Mouse (Mus musculus) heart, embryonic 15.5 days (tissue): ENCODE measurements around the gene C1ql4. TPM values are rescaled to one million over a fixed set of nuclear protein-coding genes. Genes with fewer than 3 reads are reported as not detected.

Experiments used
- ATAC-seq: fragments of 200-750 bp; cut with Nextera tagmentation; replicated peaks from 2 replicates; pipeline ENCODE4 v1.8.0; 2017; ENCODE audit warnings: low read depth, moderate TSS enrichment; ENCODE audit not compliant: insufficient number of reproducible peaks, insufficient read depth, low FRiP score
- H3K27ac ChIP-seq: fragments of 300-500 bp; sonication (generic); 2 replicates; pipeline ENCODE4 v1.5.1; 2015; ENCODE audit warnings: mild to moderate bottlenecking, inconsistent platforms
- H3K27me3 ChIP-seq: fragments of 300-500 bp; sonication (generic); 2 replicates; pipeline ENCODE4 v1.6.1; 2015; ENCODE audit warnings: inconsistent platforms
- H3K36me3 ChIP-seq: fragments of 300-500 bp; sonication (generic); 2 replicates; pipeline ENCODE4 v1.6.1; 2015; ENCODE audit warnings: mild to moderate bottlenecking, inconsistent platforms
- H3K4me1 ChIP-seq: fragments of 300-500 bp; sonication (generic); replicated peaks from 2 replicates; pipeline ENCODE4 v1.6.1; 2015; ENCODE audit warnings: inconsistent platforms
- H3K4me2 ChIP-seq: fragments of 300-500 bp; sonication (generic); 2 replicates; pipeline ENCODE4 v1.6.1; 2015; ENCODE audit warnings: inconsistent platforms, mild to moderate bottlenecking, moderate library complexity
- H3K4me3 ChIP-seq: fragments of 300-500 bp; sonication (generic); 2 replicates; pipeline ENCODE4 v1.5.1; 2015; ENCODE audit warnings: mild to moderate bottlenecking, inconsistent platforms
- H3K9ac ChIP-seq: fragments of 300-500 bp; sonication (generic); 2 replicates; pipeline ENCODE4 v1.6.1; 2015; ENCODE audit warnings: mild to moderate bottlenecking, inconsistent platforms
- H3K9me3 ChIP-seq: fragments of 300-500 bp; sonication (generic); replicated peaks from 2 replicates; pipeline ENCODE4 v1.6.1; 2016; ENCODE audit warnings: inconsistent platforms
- WGBS: fragments of 180-500 bp; shearing (Covaris S2); methylation state at CpG from one replicate; pipeline ENCODE4 v1.1.7; 2015; ENCODE audit warnings: mixed read lengths; 5-methylcytosine and 5-hydroxymethylcytosine counted together
- polyA plus RNA-seq: library from polyadenylated mRNA; unstranded; fragments of >200 nt; fragmentation: Nextera tagmentation; extraction: Ambion mirVana; gene quantifications from 2 replicates; pipeline ENCODE4 v1.2.1, GENCODE M21; 2015

The C1ql4 gene
- polyA plus RNA-seq, 1 experiment from 2014 or later = 0.26 TPM

- Histone ChIP-seq H3K27ac (no peak overlapping the region), H3K36me3 (no peaks in the 10 kb centered on the region), H3K4me2 (no peak overlapping the region), H3K4me3 (no peak overlapping the region), H3K9ac (no peak overlapping the region), H3K9me3 (no peaks in the 10 kb centered on the region), H3K4me1 (peaks cover 5% of the 10 kb centered on the region; the same call in 1 of the 2 replicates), H3K27me3 (no peaks in the 10 kb centered on the region)
- WGBS = 77% methylated on average over 7 of the region's 7 CpGs
- ATAC-seq = no peak
Measured at GRCm38 (mm10) chr15:99115065-99115423, 27.4 kb upstream of the C1ql4 start.

DNA sequence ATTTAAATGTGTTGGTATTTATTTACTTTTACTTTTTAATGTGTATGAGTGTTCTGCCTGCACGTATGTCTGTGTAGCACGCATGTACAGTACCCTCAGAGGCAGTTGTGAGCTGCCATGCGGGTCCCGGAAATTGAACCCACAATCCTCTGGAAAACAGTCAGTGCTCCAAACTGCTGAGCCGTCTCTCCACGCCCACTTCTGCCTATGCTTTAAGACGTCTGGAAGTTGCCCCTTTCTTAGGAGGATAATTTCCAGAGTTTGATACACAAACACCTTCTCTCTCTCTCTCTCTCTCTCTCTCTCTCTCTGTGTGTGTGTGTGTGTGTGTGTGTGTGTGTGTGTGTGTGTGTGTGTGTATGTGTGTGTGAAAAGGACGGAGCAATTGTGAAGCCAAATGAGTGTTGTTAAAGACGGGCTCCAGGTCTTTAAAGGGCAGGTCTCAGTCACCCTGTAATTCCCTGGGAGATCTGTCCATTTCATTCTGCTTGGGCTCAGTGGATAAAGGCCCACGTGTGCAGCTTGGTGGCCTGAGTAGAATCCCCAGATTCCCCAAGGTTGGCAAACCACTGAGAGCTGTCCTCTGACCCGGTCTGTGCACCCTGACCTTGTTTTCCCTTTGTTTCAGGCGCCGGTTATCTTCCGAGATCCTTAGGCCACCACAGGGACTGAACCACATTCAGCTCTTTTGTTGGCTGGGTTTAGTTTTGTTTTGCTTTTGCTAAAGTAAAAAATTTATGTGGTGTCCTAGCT lies 26.9 kb upstream of the C1ql4 start:
- no peak for ATAC-seq
- Histone ChIP-seq H3K9me3 (no peaks in the 10 kb centered on the region), H3K27ac (no peak overlapping the region), H3K4me1 (peaks cover 5% of the 10 kb centered on the region; the same call in 1 of the 2 replicates), H3K36me3 (no peaks in the 10 kb centered on the region), H3K4me2 (no peak overlapping the region), H3K9ac (no peak overlapping the region), H3K27me3 (no peaks in the 10 kb centered on the region), H3K4me3 (no peak overlapping the region)
- WGBS = 59% methylated on average over 14 of the region's 14 CpGs

DNA sequence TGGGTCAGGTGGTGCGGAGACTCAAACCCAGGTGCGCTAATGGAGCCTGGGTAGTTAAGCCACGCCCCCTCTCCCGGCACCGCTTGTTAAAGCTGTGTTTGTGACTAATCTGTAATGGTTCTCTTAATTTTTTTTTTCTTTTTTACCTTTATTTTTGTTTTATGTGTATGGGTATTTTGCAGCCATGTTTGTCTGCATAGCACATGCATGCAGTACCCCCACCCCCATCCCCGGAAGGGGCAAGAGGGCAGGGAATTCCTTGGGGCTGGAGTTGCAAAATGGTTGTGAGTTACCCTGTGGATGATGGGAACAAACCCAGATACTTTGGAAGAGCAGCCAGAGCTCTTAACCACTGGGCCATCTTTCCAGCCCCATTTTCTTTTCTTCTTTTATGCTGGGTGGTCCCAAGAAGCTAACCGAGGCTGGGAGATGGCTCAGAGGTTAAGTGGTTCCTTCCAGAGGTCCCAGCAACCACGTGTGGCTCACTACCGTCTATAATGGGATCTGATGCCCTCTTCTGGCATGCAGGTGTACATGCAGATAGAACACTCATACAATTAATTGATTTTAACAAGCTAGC lies 25.9 kb upstream of the C1ql4 start:
- Histone ChIP-seq H3K4me1 (peaks cover 5% of the 10 kb centered on the region; the same call in 1 of the 2 replicates), H3K9me3 (no peaks in the 10 kb centered on the region), H3K9ac (no peak overlapping the region), H3K4me3 (no peak overlapping the region), H3K36me3 (no peaks in the 10 kb centered on the region), H3K27ac (no peak overlapping the region), H3K27me3 (no peaks in the 10 kb centered on the region), H3K4me2 (peak overlapping the region; percentile 35; the same call in 1 of the 2 replicates)
- ATAC-seq = no peak
- 10% methylated on average over 9 of the region's 9 CpGs for WGBS

GRCm38 (mm10) chr15:99112843-99113395 lies 25.3 kb upstream of the C1ql4 start:
- H3K9me3 ChIP-seq = no peaks in the 10 kb centered on the region
- H3K27ac ChIP-seq = no peak overlapping the region
- WGBS = 65% methylated on average over 11 of the region's 11 CpGs
- H3K27me3 ChIP-seq = no peaks in the 10 kb centered on the region
- H3K9ac ChIP-seq = no peak overlapping the region
- H3K4me2 ChIP-seq = peak overlapping the region; percentile 35; the same call in 1 of the 2 replicates
- H3K4me1 ChIP-seq = peaks cover 5% of the 10 kb centered on the region; the same call in 1 of the 2 replicates
- H3K4me3 ChIP-seq = no peak overlapping the region
- ATAC-seq = no peak
- H3K36me3 ChIP-seq = no peaks in the 10 kb centered on the region

GRCm38 (mm10) chr15:99111809-99112208 lies 24.2 kb upstream of the C1ql4 start:
- 53% methylated on average over 4 of the region's 4 CpGs for WGBS
- no peak overlapping the region for H3K4me3 ChIP-seq
- H3K27ac ChIP-seq = no peak overlapping the region
- H3K4me2 ChIP-seq = no peak overlapping the region
- peaks cover 5% of the 10 kb centered on the region; the same call in 1 of the 2 replicates for H3K4me1 ChIP-seq
- no peaks in the 10 kb centered on the region for H3K36me3 ChIP-seq
- H3K9ac ChIP-seq = no peak overlapping the region
- no peak for ATAC-seq
- H3K9me3 ChIP-seq = no peaks in the 10 kb centered on the region
- no peaks in the 10 kb centered on the region for H3K27me3 ChIP-seq

GRCm38 (mm10) chr15:99111139-99111538 lies 23.5 kb upstream of the C1ql4 start:
- no peak overlapping the region for H3K9ac ChIP-seq
- 85% methylated on average over 3 of the region's 3 CpGs for WGBS
- no peak overlapping the region for H3K27ac ChIP-seq
- peaks cover 5% of the 10 kb centered on the region; the same call in 1 of the 2 replicates for H3K4me1 ChIP-seq
- no peak for ATAC-seq
- H3K4me3 ChIP-seq = no peak overlapping the region
- H3K4me2 ChIP-seq = no peak overlapping the region
- no peaks in the 10 kb centered on the region for H3K27me3 ChIP-seq
- no peaks in the 10 kb centered on the region for H3K36me3 ChIP-seq
- H3K9me3 ChIP-seq = no peaks in the 10 kb centered on the region

GRCm38 (mm10) chr15:99107866-99108265 lies 20.2 kb upstream of the C1ql4 start:
- no peaks in the 10 kb centered on the region for H3K27me3 ChIP-seq
- no peak for ATAC-seq
- H3K36me3 ChIP-seq = no peaks in the 10 kb centered on the region
- no peak overlapping the region for H3K4me3 ChIP-seq
- no peak overlapping the region for H3K27ac ChIP-seq
- no peaks in the 10 kb centered on the region for H3K4me1 ChIP-seq
- H3K9me3 ChIP-seq = no peaks in the 10 kb centered on the region
- WGBS = 67% methylated on average over 3 of the region's 3 CpGs
- no peak overlapping the region for H3K9ac ChIP-seq
- H3K4me2 ChIP-seq = no peak overlapping the region

DNA sequence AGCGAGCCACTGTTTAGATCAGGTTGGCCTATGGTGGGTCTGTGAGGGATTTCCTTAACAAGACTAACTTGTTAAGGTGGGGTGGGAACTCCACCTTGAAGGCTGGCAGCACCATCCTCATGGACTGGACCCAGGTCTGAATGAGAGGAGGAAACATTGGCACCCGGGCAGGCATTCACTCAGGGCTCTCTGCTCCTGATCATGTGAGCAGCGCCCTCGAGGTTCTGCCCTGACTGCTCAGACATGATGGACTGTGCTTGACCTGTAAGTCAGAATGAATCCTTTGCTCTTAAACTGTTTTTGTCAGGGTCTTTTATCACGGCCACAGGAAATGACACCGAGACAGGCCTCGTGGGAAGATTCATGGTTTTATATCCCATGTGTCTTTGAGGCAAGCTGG lies 17.6 kb upstream of the C1ql4 start:
- H3K27me3 ChIP-seq = peaks cover 2% of the 10 kb centered on the region; the same call in 1 of the 2 replicates
- H3K36me3 ChIP-seq = no peaks in the 10 kb centered on the region
- H3K9me3 ChIP-seq = no peaks in the 10 kb centered on the region
- ATAC-seq = no peak
- H3K4me1 ChIP-seq = no peaks in the 10 kb centered on the region
- no peak overlapping the region for H3K27ac ChIP-seq
- no peak overlapping the region for H3K9ac ChIP-seq
- H3K4me3 ChIP-seq = no peak overlapping the region
- WGBS = 61% methylated on average over 7 of the region's 7 CpGs
- no peak overlapping the region for H3K4me2 ChIP-seq

- H3K4me1 ChIP-seq = peaks cover 34% of the 10 kb centered on the region
- no peak overlapping the region for H3K4me3 ChIP-seq
- no peaks in the 10 kb centered on the region for H3K9me3 ChIP-seq
- no peak overlapping the region for H3K4me2 ChIP-seq
- peaks cover 52% of the 10 kb centered on the region for H3K27me3 ChIP-seq
- H3K36me3 ChIP-seq = no peaks in the 10 kb centered on the region
- no peak overlapping the region for H3K9ac ChIP-seq
- no peak overlapping the region for H3K27ac ChIP-seq
- ATAC-seq = no peak
- 50% methylated on average over 3 of the region's 3 CpGs for WGBS
Measured at GRCm38 (mm10) chr15:99099984-99100383, 12.4 kb upstream of the C1ql4 start.

DNA sequence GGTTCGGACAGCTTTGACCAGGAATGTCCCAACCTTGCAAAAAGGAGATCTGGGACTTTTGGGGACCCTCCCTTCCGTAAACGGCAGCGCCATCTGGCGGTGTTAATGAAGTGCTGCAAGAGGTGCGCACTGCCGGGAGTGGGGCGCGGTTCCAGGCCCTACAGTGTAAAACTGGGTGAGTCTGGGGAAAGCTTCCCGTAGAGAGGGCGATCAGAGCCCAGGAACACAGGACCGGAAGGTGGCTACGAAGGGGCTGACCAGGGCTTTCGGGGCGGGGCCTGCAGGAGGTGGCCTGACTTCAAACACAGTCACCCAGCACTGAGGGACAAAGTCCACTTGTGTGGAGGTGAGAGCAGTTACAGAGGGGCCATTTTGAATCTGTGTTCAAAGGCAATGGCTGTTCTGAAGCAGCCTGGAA lies 11.5 kb upstream of the C1ql4 start:
- H3K27me3 ChIP-seq = peaks cover 59% of the 10 kb centered on the region
- no peak overlapping the region for H3K27ac ChIP-seq
- H3K4me2 ChIP-seq = peak overlapping the region; percentile 89
- no peaks in the 10 kb centered on the region for H3K9me3 ChIP-seq
- no peak overlapping the region for H3K9ac ChIP-seq
- H3K4me1 ChIP-seq = peaks cover 39% of the 10 kb centered on the region
- H3K36me3 ChIP-seq = no peaks in the 10 kb centered on the region
- WGBS = 2% methylated on average over 15 of the region's 15 CpGs
- H3K4me3 ChIP-seq = peak overlapping the region; percentile 50
- no peak; the same call in 1 of the 2 replicates for ATAC-seq

GRCm38 (mm10) chr15:99098493-99098861 lies 10.9 kb upstream of the C1ql4 start:
- peak overlapping the region; percentile 89 for H3K4me2 ChIP-seq
- H3K4me3 ChIP-seq = peak overlapping the region; percentile 50
- no peaks in the 10 kb centered on the region for H3K36me3 ChIP-seq
- 7% methylated on average over 9 of the region's 9 CpGs for WGBS
- peaks cover 64% of the 10 kb centered on the region for H3K27me3 ChIP-seq
- H3K27ac ChIP-seq = no peak overlapping the region
- peaks cover 44% of the 10 kb centered on the region for H3K4me1 ChIP-seq
- no peak for ATAC-seq
- H3K9ac ChIP-seq = peak overlapping the region; percentile 56; the same call in 1 of the 2 replicates
- H3K9me3 ChIP-seq = no peaks in the 10 kb centered on the region
